Mouse (Mus musculus) MN1 (cell line): ENCODE measurements around the gene Gm9837.
"Not testable (repeated sequence)": the region's sequence is repeated elsewhere in the genome, so short reads cannot be mapped to it uniquely, and the experiment has no call there.

Experiments used
- DNase-seq: peaks from one replicate; pipeline ENCODE4 v3.0.0-alpha.2; 2016; ENCODE audit warnings: low spot score

Gene Gm9837

DNA sequence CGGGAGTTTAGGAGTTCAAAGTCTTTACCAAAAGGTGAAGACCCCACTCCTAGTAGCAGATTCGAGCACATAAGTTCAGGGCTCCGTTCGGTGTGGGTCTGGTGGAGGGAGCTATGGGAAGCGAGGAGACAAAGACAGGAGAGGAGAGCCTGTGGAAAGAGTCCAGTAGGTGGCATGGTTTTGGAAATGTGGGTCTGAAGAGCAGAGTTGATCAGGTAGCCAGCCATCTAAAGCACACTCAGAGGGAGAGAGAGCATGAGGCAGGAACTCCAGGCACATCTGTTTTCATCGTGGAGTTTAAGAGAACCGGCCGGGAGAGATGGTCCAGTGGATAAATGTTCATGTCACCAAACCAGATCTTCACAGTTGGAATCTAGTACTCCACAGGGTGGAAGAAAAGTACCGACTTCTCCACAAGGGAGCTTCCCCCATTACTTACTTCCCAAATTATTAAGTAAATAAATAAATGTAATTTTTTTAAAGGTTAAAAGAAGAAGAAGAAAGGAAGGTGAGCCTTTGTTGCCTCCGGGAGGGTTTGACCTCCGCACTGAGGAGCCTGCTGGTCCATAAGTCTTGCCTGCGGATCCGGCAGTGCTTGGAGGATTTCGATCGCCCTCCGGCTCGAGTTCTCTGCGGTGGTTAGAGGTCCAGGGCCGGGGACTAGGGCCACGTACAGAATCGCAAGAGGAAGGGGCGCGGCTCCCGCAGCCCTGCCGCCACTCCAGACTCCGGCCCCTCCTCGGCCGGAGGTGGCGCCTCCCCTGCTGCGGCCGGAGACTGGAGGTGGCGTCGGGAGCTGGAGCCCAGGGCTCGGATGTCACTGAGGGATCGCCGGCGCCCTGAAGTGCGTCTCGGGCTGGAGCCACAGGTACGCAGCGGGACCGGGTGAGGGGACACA is 13.6 kb downstream of the Gm9837 start, which contains the start of the genes Gm10447 and Shroom1:
Gene Gm10447, minus strand, starts transcription at position 637 of the 898 bp plus-strand sequence.
Gene Shroom1, plus strand, starts transcription at position 732 of the 898 bp plus-strand sequence.
- no peak for DNase-seq

DNA sequence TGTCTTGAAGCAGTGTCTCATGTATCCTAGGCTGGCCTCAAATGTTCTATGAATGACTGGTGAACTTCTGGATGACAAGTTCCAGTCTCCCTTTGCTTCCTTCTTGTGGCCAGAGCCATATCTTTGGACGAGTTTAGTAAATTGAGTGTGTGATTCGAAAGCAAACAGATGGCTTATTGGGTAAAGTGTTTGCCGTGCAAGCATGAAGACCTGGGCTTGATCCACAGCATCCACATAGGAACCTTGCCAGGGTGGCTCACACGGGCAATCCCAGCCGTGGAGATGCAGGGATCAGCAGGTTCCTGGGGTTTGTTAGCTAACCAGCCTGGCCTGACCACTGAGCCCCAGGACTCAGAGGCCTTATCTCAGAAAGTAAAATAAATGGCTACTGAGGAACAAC is 17.2 kb downstream of the Gm9837 start:
- DNase-seq, result no peak

DNA sequence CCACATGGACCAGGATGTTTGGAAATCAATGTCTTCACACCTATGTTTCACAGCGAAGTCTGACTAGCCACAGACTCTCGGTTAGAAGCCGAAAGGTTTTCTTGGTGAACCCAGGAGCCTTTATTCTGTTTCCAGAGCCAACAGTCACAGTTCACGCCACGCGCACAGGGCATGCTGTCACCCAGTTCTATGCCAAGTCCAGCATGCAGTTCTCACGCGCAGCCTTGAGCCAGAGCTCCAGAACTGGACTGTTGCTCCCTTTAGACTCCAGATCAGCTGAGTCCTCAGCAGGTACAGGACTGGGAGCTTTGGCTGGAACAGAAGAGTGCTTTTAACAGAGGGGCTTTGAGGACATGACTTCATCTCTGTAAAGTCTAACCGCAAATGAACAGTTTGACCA is 17.9 kb downstream of the Gm9837 start:
- DNase-seq, result no peak

DNA sequence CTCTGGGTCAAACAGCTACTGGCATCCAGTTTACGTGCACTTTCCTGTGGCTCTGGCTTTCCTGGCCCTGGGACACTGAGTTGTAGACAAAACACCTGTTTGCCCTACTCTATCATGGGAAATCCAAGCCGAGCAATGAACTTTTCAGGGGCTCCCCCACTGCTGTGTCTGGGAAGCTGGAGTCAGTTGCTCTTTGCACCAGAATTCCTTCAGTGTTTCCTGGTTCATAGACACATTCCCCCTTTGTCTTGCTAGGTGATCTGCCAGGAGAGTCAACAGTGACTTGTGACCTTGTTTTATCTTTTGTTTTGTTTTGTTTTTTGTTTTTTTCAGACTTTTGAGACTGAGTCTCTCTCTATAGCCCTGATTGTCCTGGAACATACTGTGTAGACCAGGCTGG is 18.9 kb downstream of the Gm9837 start:
- no peak for DNase-seq

DNA sequence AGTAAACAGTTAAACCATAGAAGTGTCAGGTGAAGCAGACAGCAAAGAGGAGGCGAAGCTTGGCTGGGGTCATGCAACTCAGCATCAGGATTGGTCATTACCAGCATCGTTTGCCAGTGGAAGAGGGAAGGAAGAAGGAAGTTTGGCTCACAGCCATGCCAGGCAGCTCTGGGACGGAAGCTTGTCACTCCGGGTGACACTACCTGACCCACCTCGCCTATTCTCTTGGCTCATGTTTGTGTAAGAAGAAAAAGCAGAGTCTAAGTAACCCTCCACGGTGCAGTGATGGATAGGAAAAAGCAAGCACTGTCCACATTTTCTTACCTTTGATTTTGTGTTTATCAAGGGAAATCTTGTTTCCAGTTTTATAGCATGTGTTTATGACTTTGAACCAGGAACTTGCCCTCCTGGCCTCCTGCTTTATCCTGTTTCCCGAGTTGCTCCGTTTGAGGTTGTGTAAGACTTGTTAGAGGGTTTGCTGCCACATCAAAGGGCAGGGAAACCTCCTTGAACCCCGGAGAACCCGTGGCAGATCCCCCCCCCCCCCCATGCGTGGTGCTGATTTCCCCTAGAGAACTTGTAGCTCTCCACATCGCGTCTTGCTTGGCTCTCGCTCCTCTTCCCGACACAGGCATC is 20.1 kb downstream of the Gm9837 start:
- no peak for DNase-seq

DNA sequence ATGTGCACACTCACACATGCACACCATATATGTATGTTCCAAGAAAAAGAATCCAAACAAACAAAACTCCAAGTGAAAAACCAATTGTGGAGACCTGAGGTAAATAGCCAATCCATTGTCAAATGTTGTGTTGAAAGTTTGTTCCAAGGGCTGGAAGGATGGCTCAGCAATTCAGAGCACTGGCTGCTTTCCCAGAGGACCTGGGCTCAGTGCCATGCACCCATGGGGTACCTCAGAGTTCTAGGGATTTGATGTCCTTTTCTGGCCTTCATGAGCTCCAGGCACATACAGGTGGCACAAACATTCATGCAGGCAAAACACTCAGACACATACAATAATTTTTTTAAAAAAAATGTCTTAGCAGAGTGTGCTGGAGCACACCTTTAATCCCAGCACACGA is 21.8 kb downstream of the Gm9837 start:
- no peak for DNase-seq

DNA sequence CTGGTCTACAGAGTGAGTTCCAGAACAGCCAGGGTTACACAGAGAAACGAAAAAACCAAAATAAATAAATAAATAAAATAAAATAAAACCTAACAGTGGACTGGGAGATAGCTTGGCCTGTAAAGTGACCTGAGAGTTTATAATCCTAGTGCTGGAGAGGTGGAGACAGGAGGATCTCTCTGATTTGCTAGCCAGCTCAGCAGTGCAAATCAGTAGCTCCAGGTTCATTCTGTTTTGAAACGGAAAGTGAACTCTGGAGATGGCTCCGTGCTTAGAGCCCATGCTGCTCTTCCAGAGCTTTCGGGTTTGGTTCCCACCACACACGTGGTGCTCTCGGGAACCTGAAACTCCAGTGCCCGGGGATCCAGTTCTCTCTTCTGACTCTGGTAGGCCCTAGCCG is 22.3 kb downstream of the Gm9837 start:
- DNase-seq, result no peak

DNA sequence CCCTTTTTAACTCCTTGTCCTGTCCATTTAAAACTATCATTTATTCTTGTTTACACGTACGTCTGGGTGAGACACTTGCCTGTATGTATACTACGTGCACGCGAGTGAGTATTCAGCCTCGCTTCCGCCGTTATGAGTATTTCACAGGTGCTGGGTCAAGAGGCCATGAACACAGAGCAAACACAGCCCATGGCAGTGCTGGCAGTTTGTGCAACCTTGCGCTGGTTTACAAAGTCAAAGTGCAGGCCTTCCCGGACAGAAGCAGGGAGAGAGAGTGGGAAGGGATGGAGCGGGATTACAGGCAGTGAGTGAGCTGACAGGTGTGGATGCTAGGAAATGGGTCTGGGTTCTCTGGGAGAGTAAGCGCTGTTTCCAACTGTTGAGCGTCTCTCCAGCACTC is 24.1 kb downstream of the Gm9837 start:
- DNase-seq, result no peak

DNA sequence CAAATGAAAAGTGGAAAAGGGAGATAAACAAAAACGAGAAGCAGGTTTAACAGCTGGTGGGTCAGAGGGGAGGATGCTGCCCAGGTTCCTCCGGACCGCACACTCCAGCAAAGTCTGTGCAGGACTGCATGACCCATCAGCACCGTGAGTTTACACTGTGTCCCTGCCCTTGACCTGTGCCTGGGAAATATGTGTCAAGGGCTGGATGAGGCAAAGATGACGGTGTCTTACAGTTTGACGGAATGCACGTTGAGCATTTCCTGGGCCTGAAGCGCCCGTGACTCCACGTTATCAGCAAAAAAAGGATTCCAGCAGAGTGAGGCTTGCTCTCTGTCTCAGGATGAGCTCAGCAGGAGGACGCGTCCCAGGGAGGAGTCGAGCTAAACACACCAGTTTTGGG is 24.7 kb downstream of the Gm9837 start:
- DNase-seq, result no peak

DNA sequence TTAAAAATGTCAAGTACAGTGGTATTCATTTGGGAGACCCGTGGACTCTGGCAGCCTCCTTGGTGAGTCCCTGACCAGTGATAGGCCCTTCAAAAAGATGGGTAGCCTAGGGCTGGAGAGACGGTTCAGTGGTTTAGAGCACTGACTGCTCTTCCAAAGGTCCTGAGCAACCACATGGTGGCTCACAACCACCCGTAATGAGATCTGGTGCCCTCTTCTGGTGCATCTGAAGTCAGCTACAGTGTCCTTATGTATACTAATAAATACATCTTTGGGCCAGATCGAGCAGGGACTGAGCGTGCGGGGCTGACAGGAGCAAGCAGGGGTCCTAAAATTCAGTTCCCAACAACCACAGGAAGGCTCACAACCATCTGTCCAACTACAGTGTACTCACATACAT is 26.4 kb downstream of the Gm9837 start:
- no peak for DNase-seq

DNA sequence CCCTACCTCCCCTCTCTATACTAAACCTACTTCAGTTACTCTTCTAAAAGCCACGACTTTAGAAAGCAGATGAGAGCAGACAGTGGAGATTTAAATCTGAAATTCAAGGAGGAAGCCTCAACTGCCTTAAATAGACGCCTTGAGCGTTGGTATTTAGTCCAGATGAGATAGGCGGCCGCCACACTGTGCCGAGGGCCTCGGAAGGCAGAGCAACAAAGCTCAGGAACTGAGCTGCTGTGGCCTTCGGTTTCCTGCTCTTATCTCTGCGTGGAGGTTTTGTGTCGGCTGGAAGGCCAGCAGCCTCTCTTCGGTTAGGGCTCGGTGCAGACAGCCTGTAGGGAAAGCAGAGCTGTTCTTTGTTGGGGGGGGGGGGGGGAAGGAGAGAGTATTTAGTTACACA is 28.4 kb downstream of the Gm9837 start:
- DNase-seq, result no peak

DNA sequence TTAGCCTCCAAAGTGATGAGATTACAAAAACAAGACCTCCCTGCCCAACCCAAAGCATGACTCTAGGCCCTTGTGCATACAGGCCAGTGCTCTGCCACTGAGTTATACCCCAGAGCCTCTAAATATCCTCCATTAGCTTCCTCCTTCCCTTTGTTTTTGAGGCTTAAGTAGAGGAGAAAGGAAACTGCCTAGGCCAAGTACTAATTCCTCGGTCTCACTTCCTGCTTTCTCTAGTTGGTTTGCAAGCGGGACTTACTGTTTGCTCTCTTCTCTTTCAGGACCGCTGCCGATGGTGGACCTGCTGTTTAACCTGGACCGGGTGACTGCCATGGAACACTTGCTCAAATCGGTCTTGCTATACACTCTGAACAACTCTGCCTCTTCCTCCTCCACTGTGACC is 33.9 kb downstream of the Gm9837 start:
- no peak for DNase-seq

DNA sequence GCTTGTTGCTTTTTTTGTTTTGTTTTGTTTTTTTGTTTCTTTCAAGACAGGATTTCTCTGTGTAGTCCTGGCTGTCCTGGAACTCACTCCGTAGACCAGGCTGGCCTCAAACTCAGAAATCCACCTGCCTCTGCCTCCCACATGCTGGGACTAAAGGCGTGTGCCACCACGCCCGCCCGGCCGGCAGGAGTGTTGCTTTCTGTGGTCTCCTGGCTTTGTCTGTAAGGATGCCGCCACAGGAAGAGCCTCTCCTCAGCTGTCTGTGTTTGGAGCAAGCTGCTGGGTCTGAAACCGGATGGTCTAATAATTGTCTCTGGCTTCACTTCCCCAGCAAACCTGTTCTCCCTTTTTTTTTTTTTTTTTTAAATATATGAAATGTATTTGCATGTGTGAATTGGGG is 34.8 kb downstream of the Gm9837 start:
- DNase-seq, result no peak

DNA sequence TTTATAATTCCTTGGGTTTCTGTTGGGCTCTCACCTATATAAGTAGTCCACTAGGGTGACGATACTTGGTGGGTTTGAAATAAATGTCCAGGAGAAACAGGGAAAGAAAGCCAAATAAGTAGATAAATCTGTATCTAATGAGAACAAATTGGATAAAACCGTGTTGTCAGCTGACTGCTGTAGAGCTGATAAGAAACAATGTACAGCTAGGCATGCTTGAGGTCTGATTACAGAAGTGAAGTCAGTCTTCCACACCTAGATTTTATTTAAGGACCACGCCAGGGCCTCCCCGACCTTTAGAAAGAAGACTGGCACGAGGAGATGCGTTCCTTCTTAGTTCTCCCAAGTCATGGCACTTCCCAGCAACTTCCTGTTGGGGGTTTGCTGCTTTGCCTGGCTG is 37.2 kb downstream of the Gm9837 start:
- DNase-seq, result no peak

DNA sequence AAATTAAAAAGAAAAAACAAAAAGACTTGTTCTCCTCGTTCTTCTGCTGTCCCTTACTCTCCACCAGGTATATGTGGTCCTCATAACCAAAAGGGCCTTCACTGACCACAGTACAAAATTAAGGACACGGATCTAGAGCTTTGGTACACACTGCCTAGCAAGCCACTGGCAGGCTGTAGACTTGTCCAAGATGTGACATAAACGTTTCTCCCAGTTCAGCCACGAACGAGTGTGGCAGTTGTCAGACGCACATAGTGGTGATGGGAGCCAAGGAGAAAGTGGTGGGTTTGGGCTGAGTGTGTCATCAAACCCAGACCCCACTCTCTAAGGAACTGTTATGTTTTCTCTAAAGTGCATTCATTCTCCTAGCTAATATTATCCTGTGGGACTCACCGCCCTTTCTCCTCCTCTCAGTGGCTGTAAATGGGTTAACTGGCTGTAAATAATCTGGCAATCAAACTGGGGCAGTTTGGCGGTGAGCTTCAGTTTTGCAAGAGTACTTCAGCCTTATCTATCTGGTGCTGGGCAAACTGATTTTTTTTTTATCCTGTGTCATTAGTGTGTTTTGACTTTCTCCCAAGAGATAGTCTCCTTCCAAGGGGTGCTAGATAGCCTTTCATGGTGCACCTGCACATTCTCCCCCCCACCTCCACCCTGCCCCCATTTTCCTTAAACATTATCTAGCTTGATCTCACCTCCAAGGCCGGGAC is 38.8 kb downstream of the Gm9837 start:
- peak; percentile 64 for DNase-seq

DNA sequence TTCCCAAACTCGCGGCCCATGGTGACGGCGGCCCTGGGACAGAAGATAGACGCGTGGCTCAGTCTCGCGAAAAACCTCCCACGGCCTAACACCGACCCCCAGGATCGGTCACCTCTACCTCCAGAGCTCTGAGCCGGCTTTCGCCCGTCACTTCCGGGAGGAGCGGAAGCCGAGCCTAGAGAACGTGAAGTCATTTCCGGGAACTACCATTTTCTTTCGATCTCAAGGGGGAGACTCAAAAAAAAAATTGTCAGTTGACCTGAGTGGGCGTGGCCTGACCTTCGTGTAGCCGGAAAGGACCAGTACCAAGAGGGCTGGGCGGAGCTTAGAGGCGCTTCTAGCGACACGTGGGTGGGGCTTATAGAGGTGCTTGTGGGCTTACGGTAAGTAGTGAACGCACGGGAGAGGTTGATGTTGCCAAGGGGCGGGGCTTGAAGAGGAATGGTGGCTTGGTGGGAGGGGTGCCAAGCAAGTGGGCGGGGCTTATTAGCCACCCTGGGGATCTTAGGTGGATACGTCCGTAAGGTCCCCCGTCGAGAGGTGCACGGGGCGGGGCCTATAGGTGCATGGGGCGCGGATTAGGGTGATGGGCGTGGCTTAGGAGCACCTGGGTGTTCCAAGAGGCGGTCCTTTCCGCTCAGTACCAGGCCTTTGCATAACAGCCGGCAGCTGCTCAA is 39.5 kb downstream of the Gm9837 start, which contains the start of the genes Uqcrq and Gdf9:
Gene Uqcrq, minus strand, starts transcription at position 162 of the 677 bp plus-strand sequence.
Gene Gdf9, plus strand, starts transcription at position 354 of the 677 bp plus-strand sequence.
- DNase-seq, result peak; percentile 100

DNA sequence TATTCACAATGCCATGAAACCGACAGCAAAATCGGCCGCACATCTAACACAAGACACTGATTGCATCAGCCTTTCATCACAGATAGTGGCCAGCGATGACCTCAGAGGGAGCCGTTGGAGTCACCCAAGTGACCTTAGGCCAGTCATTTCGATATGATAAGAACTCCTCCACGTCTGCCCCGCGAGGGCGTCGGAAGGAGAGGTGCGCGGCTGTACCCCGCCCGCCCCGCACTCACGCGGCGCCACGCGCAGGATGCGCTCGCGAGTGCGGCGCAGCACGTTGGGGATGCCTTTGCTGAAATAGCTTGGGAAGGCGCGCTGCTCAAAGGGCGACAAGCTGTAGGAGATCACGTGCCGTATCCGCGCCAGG is 40.0 kb downstream of the Gm9837 start:
- peak; percentile 90 for DNase-seq

DNA sequence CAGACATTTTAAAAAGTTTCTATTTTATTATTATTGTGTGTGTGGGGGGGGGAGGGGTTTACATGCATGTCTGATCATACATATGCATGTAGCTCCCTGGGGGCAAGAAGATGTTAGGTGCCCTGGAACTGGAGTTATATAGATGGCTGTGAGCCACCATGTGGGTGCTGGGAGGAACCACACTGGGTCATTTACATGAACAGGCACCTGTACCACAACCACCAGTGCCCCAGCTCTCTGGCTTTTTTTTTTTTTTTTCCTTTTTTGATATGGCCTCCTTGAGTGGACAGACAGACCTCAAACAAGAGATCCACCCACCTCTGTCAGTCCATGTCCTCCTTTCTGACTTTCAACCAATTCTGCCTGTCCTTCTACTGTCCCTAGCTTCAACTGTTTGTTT is 41.1 kb downstream of the Gm9837 start:
- peak; percentile 34 for DNase-seq

DNA sequence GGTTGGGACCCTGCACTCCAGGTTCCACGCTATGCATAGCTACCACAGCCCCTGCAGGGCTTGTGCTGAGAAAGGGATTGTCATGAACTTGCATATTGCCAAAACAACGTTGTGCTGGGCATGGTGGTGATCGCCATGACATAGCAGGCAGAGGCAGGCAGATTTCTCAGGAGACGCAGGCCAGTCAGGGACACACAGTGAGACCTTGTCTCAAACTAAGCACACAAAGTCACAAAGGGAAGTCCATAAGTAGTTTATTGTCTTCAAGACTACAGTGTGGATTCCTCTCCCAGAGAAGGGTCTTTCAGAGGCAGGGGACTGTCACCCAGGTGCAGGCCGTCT is 41.6 kb downstream of the Gm9837 start:
- DNase-seq, result no peak

DNA sequence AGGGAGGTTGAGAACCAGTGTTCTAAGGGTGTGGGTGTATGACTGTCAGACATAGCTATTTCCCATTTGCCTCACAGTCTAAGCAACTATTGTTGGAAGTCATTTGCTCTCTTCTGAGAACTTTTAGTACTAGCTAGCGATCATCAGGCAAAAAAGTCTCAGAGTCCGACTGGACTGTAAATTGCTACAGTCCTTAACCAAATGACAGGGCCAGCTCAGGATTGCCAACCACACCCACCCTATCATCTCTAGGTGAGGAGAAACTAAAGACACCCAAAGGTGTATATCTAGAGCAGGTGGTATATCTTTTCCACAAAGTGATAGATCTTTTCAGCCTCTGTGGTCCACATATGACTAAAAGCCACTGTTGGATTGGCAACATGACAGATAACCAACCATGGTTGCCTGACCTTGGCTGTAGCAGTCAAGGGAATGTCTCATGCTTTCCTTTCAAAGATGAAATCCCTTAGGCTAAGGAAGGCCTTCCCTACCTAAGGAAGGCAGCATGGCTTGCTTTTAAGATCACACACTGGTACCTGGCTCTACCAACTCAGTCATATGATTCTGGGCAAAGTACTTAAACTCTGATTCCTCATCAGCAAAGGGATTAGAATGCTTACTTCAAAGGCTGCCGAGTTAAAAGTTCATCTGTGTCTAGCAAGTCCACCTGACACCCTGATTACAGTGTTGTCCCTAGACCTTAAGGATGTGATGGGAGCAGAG is 42.1 kb downstream of the Gm9837 start:
- DNase-seq, result no peak

DNA sequence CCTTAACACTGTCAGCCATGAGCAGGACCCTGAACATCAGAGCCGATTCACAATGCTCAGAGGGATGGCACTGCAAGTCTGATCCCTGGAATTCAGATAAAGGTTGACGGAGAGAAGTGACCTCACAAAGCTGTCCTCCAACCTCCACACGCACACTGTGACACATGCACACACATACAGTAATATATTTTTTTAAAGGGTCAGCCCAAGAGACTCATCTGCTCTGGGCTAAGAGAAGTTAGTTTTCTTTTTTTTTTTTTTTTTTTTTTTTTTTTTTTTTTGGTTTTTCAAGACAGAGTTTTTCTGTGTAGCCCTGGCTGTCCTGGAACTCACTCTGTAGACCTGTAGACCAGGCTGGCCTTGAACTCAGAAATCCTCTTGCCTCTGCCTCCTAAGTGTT is 43.4 kb downstream of the Gm9837 start:
- DNase-seq, result not testable (repeated sequence)
